Mouse (Mus musculus): ENCODE data around the gene Sumo3. TPM values are rescaled to one million over a fixed set of nuclear protein-coding genes. Genes with fewer than 3 reads are reported as not detected.

Gene Sumo3
- 91.3 TPM for polyA plus RNA-seq (2014; fragmentation: Illumina TruSeq; extraction: RNeasy Lipid Tissue Mini Kit (QIAGEN cat#74804))

GRCm38 (mm10) chr10:77605908-77606826 is at the start of gene Sumo3, which contains the start of gene Gm49325:
Gene Sumo3, plus strand, starts transcription at chr10:77606097.
Gene Gm49325, plus strand, starts transcription at chr10:77606197.

GRCm38 (mm10) chr10:77581408-77582284 is 24.3 kb upstream of the Sumo3 start, which contains the start of gene Pttg1ip:
Gene Pttg1ip, plus strand, starts transcription at chr10:77581720.

GRCm38 (mm10) chr10:77622055-77622988 is 16.4 kb downstream of the Sumo3 start, which contains the start of gene Ube2g2:
Gene Ube2g2, plus strand, starts transcription at chr10:77622275.

Other genes with a start within 250 kb of the Sumo3 start
- gene Adarb1, start 187.8 kb upstream of the Sumo3 start, polyA plus RNA-seq (2014; fragmentation: Illumina TruSeq; extraction: RNeasy Lipid Tissue Mini Kit (QIAGEN cat#74804)) = 6.6 TPM
- 0.68 TPM for gene Fam207a, start 90.3 kb upstream of the Sumo3 start, polyA plus RNA-seq (2014; fragmentation: Illumina TruSeq; extraction: RNeasy Lipid Tissue Mini Kit (QIAGEN cat#74804))
- gene Itgb2, start 75.8 kb upstream of the Sumo3 start, polyA plus RNA-seq (2014; fragmentation: Illumina TruSeq; extraction: RNeasy Lipid Tissue Mini Kit (QIAGEN cat#74804)) = 3.1 TPM
- 132 TPM for gene Pttg1ip, start 24.4 kb upstream of the Sumo3 start, polyA plus RNA-seq (2014; fragmentation: Illumina TruSeq; extraction: RNeasy Lipid Tissue Mini Kit (QIAGEN cat#74804))
- 1.9 TPM for gene Gm49325, start 100 bp downstream of the Sumo3 start, polyA plus RNA-seq (2014; fragmentation: Illumina TruSeq; extraction: RNeasy Lipid Tissue Mini Kit (QIAGEN cat#74804))
- 6.0 TPM for gene Ube2g2, start 16.2 kb downstream of the Sumo3 start, polyA plus RNA-seq (2014; fragmentation: Illumina TruSeq; extraction: RNeasy Lipid Tissue Mini Kit (QIAGEN cat#74804))
- gene Tspear, start 80.5 kb downstream of the Sumo3 start, polyA plus RNA-seq (2014; fragmentation: Illumina TruSeq; extraction: RNeasy Lipid Tissue Mini Kit (QIAGEN cat#74804)) = not detected
- not detected for gene Gm19402, start 84.7 kb downstream of the Sumo3 start, polyA plus RNA-seq (2014; fragmentation: Illumina TruSeq; extraction: RNeasy Lipid Tissue Mini Kit (QIAGEN cat#74804))
- gene Gm9508, start 91.1 kb downstream of the Sumo3 start, polyA plus RNA-seq (2014; fragmentation: Illumina TruSeq; extraction: RNeasy Lipid Tissue Mini Kit (QIAGEN cat#74804)) = not detected
- not detected for gene Gm10272, start 100.5 kb downstream of the Sumo3 start, polyA plus RNA-seq (2014; fragmentation: Illumina TruSeq; extraction: RNeasy Lipid Tissue Mini Kit (QIAGEN cat#74804))
- gene Gm10024, start 105.4 kb downstream of the Sumo3 start, polyA plus RNA-seq (2014; fragmentation: Illumina TruSeq; extraction: RNeasy Lipid Tissue Mini Kit (QIAGEN cat#74804)) = not detected
- not detected for gene Gm10142, start 109.7 kb downstream of the Sumo3 start, polyA plus RNA-seq (2014; fragmentation: Illumina TruSeq; extraction: RNeasy Lipid Tissue Mini Kit (QIAGEN cat#74804))
- not detected for gene Krtap12-1, start 114.5 kb downstream of the Sumo3 start, polyA plus RNA-seq (2014; fragmentation: Illumina TruSeq; extraction: RNeasy Lipid Tissue Mini Kit (QIAGEN cat#74804))
- not detected for gene Gm10100, start 120.4 kb downstream of the Sumo3 start, polyA plus RNA-seq (2014; fragmentation: Illumina TruSeq; extraction: RNeasy Lipid Tissue Mini Kit (QIAGEN cat#74804))
- gene Gm18596, start 136.5 kb downstream of the Sumo3 start, polyA plus RNA-seq (2014; fragmentation: Illumina TruSeq; extraction: RNeasy Lipid Tissue Mini Kit (QIAGEN cat#74804)) = not detected
- not detected for gene Gm9736, start 145.3 kb downstream of the Sumo3 start, polyA plus RNA-seq (2014; fragmentation: Illumina TruSeq; extraction: RNeasy Lipid Tissue Mini Kit (QIAGEN cat#74804))
- gene Gm3233, start 153.6 kb downstream of the Sumo3 start, polyA plus RNA-seq (2014; fragmentation: Illumina TruSeq; extraction: RNeasy Lipid Tissue Mini Kit (QIAGEN cat#74804)) = not detected
- gene Gm3238, start 165.2 kb downstream of the Sumo3 start, polyA plus RNA-seq (2014; fragmentation: Illumina TruSeq; extraction: RNeasy Lipid Tissue Mini Kit (QIAGEN cat#74804)) = not detected
- gene Gm7138, start 170.8 kb downstream of the Sumo3 start, polyA plus RNA-seq (2014; fragmentation: Illumina TruSeq; extraction: RNeasy Lipid Tissue Mini Kit (QIAGEN cat#74804)) = not detected
- gene Gm3250, start 176.4 kb downstream of the Sumo3 start, polyA plus RNA-seq (2014; fragmentation: Illumina TruSeq; extraction: RNeasy Lipid Tissue Mini Kit (QIAGEN cat#74804)) = not detected
- not detected for gene Gm7137, start 182.1 kb downstream of the Sumo3 start, polyA plus RNA-seq (2014; fragmentation: Illumina TruSeq; extraction: RNeasy Lipid Tissue Mini Kit (QIAGEN cat#74804))
- not detected for gene Gm9639, start 189.0 kb downstream of the Sumo3 start, polyA plus RNA-seq (2014; fragmentation: Illumina TruSeq; extraction: RNeasy Lipid Tissue Mini Kit (QIAGEN cat#74804))
- not detected for gene Gm19668, start 193.0 kb downstream of the Sumo3 start, polyA plus RNA-seq (2014; fragmentation: Illumina TruSeq; extraction: RNeasy Lipid Tissue Mini Kit (QIAGEN cat#74804))
- gene Gm9507, start 205.7 kb downstream of the Sumo3 start, polyA plus RNA-seq (2014; fragmentation: Illumina TruSeq; extraction: RNeasy Lipid Tissue Mini Kit (QIAGEN cat#74804)) = not detected
- gene Gm2696, start 208.6 kb downstream of the Sumo3 start, polyA plus RNA-seq (2014; fragmentation: Illumina TruSeq; extraction: RNeasy Lipid Tissue Mini Kit (QIAGEN cat#74804)) = not detected
- not detected for gene Krtap10-4, start 221.0 kb downstream of the Sumo3 start, polyA plus RNA-seq (2014; fragmentation: Illumina TruSeq; extraction: RNeasy Lipid Tissue Mini Kit (QIAGEN cat#74804))
- gene Krtap10-10, start 229.8 kb downstream of the Sumo3 start, polyA plus RNA-seq (2014; fragmentation: Illumina TruSeq; extraction: RNeasy Lipid Tissue Mini Kit (QIAGEN cat#74804)) = not detected
- not detected for gene Gm36176, start 240.7 kb downstream of the Sumo3 start, polyA plus RNA-seq (2014; fragmentation: Illumina TruSeq; extraction: RNeasy Lipid Tissue Mini Kit (QIAGEN cat#74804))
- gene Gm10318, start 246.8 kb downstream of the Sumo3 start, polyA plus RNA-seq (2014; fragmentation: Illumina TruSeq; extraction: RNeasy Lipid Tissue Mini Kit (QIAGEN cat#74804)) = not detected